Mouse (Mus musculus) olfactory bulb, adult 2 months (tissue): ENCODE measurements at regions not wholly inside any gene's neighbourhood (a gene's known extent, or its start where the extent isn't known, plus 50 kb on each side); places are given as distances from the start of the nearest gene placed in this dataset.

Source experiments
- H3K27ac ChIP-seq: fragments of 200-500 bp; 2 replicates; pipeline ENCODE4 v1.5.1; 2012; ENCODE audit warnings: low read depth, low read length; ENCODE audit not compliant: insufficient read depth
- H3K4me1 ChIP-seq: fragments of 200-500 bp; 2 replicates; pipeline ENCODE4 v1.6.1; 2012; ENCODE audit warnings: low read length; ENCODE audit not compliant: control insufficient read depth, insufficient read depth
- H3K4me3 ChIP-seq: fragments of 200-500 bp; 2 replicates; pipeline ENCODE4 v1.5.1; 2012; ENCODE audit warnings: mild to moderate bottlenecking, low read depth, low read length, moderate library complexity; ENCODE audit not compliant: insufficient read depth
- CTCF ChIP-seq: fragments of 200-500 bp; IDR thresholded peaks from 2 replicates; pipeline ENCODE4 v1.5.1; 2012; ENCODE audit warnings: low read depth, mild to moderate bottlenecking, low read length, moderate library complexity; ENCODE audit not compliant: insufficient read depth
- POLR2A ChIP-seq: fragments of 200-500 bp; IDR thresholded peaks from 2 replicates; pipeline ENCODE4 v1.6.1; 2012; ENCODE audit warnings: mild to moderate bottlenecking, low read depth, low read length, moderate library complexity; ENCODE audit not compliant: insufficient read depth
- WGBS: fragments of 180-500 bp; shearing (Covaris S2); methylation state at CpG from one replicate; pipeline ENCODE4 v1.1.7; 2018; 5-methylcytosine and 5-hydroxymethylcytosine counted together

- Histone ChIP-seq H3K4me1 (0 out of 2 replicates have a peak, but pooled peaks cover 4% of the 10 kb centered on the region), H3K4me3 (no peak overlapping the region), H3K27ac (no peak overlapping the region)
- 51% methylated on average over 20 of the region's 20 CpGs for WGBS
- TF ChIP-seq POLR2A, result no peak
- TF ChIP-seq CTCF, result no peak
Observed at GRCm38 (mm10) chr16:49615342-49616020, 83.6 kb upstream of the Ift57 start.

GRCm38 (mm10) chr16:49616263-49616872, 82.7 kb upstream of the Ift57 start:
- H3K27ac ChIP-seq, result no peak overlapping the region
- TF ChIP-seq CTCF, result no peak
- no peak for TF ChIP-seq POLR2A
- WGBS, result 70% methylated on average over 13 of the region's 13 CpGs
- H3K4me1 ChIP-seq, result 0 out of 2 replicates have a peak, but pooled peaks cover 4% of the 10 kb centered on the region
- H3K4me3 ChIP-seq, result no peak overlapping the region

GRCm38 (mm10) chr16:49633502-49633901, 65.5 kb upstream of the Ift57 start:
- Histone ChIP-seq H3K27ac (peak overlapping the region; percentile 96), H3K4me3 (no peak overlapping the region), H3K4me1 (no peaks in the 10 kb centered on the region)
- WGBS, result 18% methylated on average over 5 of the region's 5 CpGs
- TF ChIP-seq CTCF, result no peak
- no peak for TF ChIP-seq POLR2A

- TF ChIP-seq POLR2A (no peak), CTCF (no peak)
- WGBS, result 82% methylated on average over 8 of the region's 8 CpGs
- no peak overlapping the region for H3K4me3 ChIP-seq
- no peaks in the 10 kb centered on the region for H3K4me1 ChIP-seq
- no peak overlapping the region for H3K27ac ChIP-seq
Observed at GRCm38 (mm10) chr16:49635506-49635905, 63.5 kb upstream of the Ift57 start.

- WGBS, result 96% methylated on average over 1 of the region's 1 CpGs
- Histone ChIP-seq H3K4me1 (no peaks in the 10 kb centered on the region), H3K27ac (no peak overlapping the region), H3K4me3 (no peak overlapping the region)
- TF ChIP-seq CTCF (no peak), POLR2A (no peak)
Observed at GRCm38 (mm10) chr16:49636467-49636866, 62.6 kb upstream of the Ift57 start.

GRCm38 (mm10) chr16:49642696-49643095, 56.3 kb upstream of the Ift57 start:
- TF ChIP-seq POLR2A (no peak), CTCF (no peak)
- Histone ChIP-seq H3K4me3 (no peak overlapping the region), H3K27ac (no peak overlapping the region), H3K4me1 (no peaks in the 10 kb centered on the region)
- WGBS, result 82% methylated on average over 1 of the region's 1 CpGs

- H3K27ac ChIP-seq, result no peak overlapping the region
- H3K4me1 ChIP-seq, result no peaks in the 10 kb centered on the region
- 91% methylated on average over 1 of the region's 1 CpGs for WGBS
- TF ChIP-seq CTCF (no peak), POLR2A (no peak)
- H3K4me3 ChIP-seq, result no peak overlapping the region
Observed at GRCm38 (mm10) chr16:49644416-49644815, 54.6 kb upstream of the Ift57 start.

- Histone ChIP-seq H3K4me3 (no peak overlapping the region), H3K4me1 (no peaks in the 10 kb centered on the region), H3K27ac (no peak overlapping the region)
- TF ChIP-seq CTCF (no peak), POLR2A (no peak)
Observed at GRCm38 (mm10) chr16:49646479-49646878, 52.6 kb upstream of the Ift57 start.
